Mouse (Mus musculus) thymus, postnatal 14 days (tissue): ENCODE data around the gene Sin3a.

ENCODE experiments used
- DNase-seq: peaks from one replicate; pipeline ENCODE4 v3.0.0; 2021

The Sin3a gene

GRCm38 (mm10) chr9:57138507-57138906 is 66.7 kb downstream of the Sin3a start:
- no peak for DNase-seq

GRCm38 (mm10) chr9:57139110-57139509 is 67.3 kb downstream of the Sin3a start:
- no peak for DNase-seq

- DNase-seq, result no peak
Observed at GRCm38 (mm10) chr9:57139571-57139970, 67.7 kb downstream of the Sin3a start.

GRCm38 (mm10) chr9:57141417-57142353 is 69.8 kb downstream of the Sin3a start:
- no peak for DNase-seq

- no peak for DNase-seq
Observed at GRCm38 (mm10) chr9:57143212-57143611, 71.4 kb downstream of the Sin3a start.

- no peak for DNase-seq
Observed at GRCm38 (mm10) chr9:57144830-57145229, 73.0 kb downstream of the Sin3a start.

GRCm38 (mm10) chr9:57146451-57147066 is 74.7 kb downstream of the Sin3a start:
- DNase-seq, result no peak

- DNase-seq, result peak; percentile 30
Observed at GRCm38 (mm10) chr9:57147205-57148143, 75.6 kb downstream of the Sin3a start.

- peak; percentile 80 for DNase-seq
Observed at GRCm38 (mm10) chr9:57148144-57148878, 76.5 kb downstream of the Sin3a start, which contains the start of gene Neil1. Gene Neil1, minus strand, starts transcription at chr9:57148305.

- peak; percentile 22 for DNase-seq
Observed at GRCm38 (mm10) chr9:57149021-57149420, 77.2 kb downstream of the Sin3a start.

GRCm38 (mm10) chr9:57150192-57150591 is 78.4 kb downstream of the Sin3a start:
- DNase-seq, result no peak

- DNase-seq, result peak; percentile 30
Observed at GRCm38 (mm10) chr9:57152331-57152730, 80.5 kb downstream of the Sin3a start.

GRCm38 (mm10) chr9:57156383-57156782 is 84.5 kb downstream of the Sin3a start:
- DNase-seq, result no peak

GRCm38 (mm10) chr9:57156823-57157222 is 85.0 kb downstream of the Sin3a start:
- DNase-seq, result no peak

GRCm38 (mm10) chr9:57157499-57157898 is 85.7 kb downstream of the Sin3a start:
- DNase-seq, result peak; percentile 43

GRCm38 (mm10) chr9:57158013-57158470 is 86.2 kb downstream of the Sin3a start, which contains the start of gene Commd4:
Gene Commd4, minus strand, starts transcription at chr9:57158331.
- DNase-seq, result peak; percentile 88

- DNase-seq, result no peak
Observed at GRCm38 (mm10) chr9:57158506-57158905, 86.7 kb downstream of the Sin3a start.

- no peak for DNase-seq
Observed at GRCm38 (mm10) chr9:57162496-57162895, 90.7 kb downstream of the Sin3a start.

- DNase-seq, result no peak
Observed at GRCm38 (mm10) chr9:57163137-57163536, 91.3 kb downstream of the Sin3a start.

- no peak for DNase-seq
Observed at GRCm38 (mm10) chr9:57166173-57166572, 94.3 kb downstream of the Sin3a start.

GRCm38 (mm10) chr9:57168411-57168810 is 96.6 kb downstream of the Sin3a start:
- DNase-seq, result no peak
